Mouse (Mus musculus) cortical plate, adult 2 months (tissue): ENCODE measurements around the gene Eif2d. TPM values are rescaled to one million over a fixed set of nuclear protein-coding genes. Genes with fewer than 3 reads are reported as not detected.

ENCODE experiments used
- H3K27ac ChIP-seq: fragments of 200-500 bp; 2 replicates; pipeline ENCODE4 v1.5.1; 2012; ENCODE audit warnings: low read length, control low read depth, inconsistent platforms; ENCODE audit not compliant: insufficient read depth
- H3K4me1 ChIP-seq: fragments of 200-500 bp; 2 replicates; pipeline ENCODE4 v1.6.1; 2011; ENCODE audit warnings: low read length; ENCODE audit not compliant: control insufficient read depth, insufficient read depth
- H3K4me3 ChIP-seq: fragments of 200-500 bp; 2 replicates; pipeline ENCODE4 v1.5.1; 2011; ENCODE audit warnings: mild to moderate bottlenecking, low read length, control low read depth; ENCODE audit not compliant: insufficient read depth
- CTCF ChIP-seq: fragments of 200-500 bp; IDR thresholded peaks from 2 replicates; pipeline ENCODE4 v1.5.1; 2011; ENCODE audit warnings: mild to moderate bottlenecking, control low read depth, low read length; ENCODE audit not compliant: insufficient read depth; ENCODE audit errors: extremely low read depth
- POLR2A ChIP-seq: fragments of 200-500 bp; IDR thresholded peaks from 2 replicates; pipeline ENCODE4 v1.6.1; 2011; ENCODE audit warnings: mild to moderate bottlenecking, low read length, control low read depth; ENCODE audit not compliant: insufficient read depth; ENCODE audit errors: extremely low read depth
- polyA plus RNA-seq: library from polyadenylated mRNA; depleted of rRNA; stranded (reverse); fragments of >200 nt; gene quantifications from 2 replicates; pipeline ENCODE4 v1.2.3, GENCODE M21; 2012

Gene Eif2d
- polyA plus RNA-seq, 1 experiment = 57.8 TPM

- Histone ChIP-seq H3K4me1 (no peaks in the 10 kb centered on the region), H3K27ac (no peak overlapping the region), H3K4me3 (no peak overlapping the region)
- no peak for TF ChIP-seq CTCF
- TF ChIP-seq POLR2A = no peak
Measured at GRCm38 (mm10) chr1:131208800-131209199, 55.8 kb downstream of the Eif2d start.

DNA sequence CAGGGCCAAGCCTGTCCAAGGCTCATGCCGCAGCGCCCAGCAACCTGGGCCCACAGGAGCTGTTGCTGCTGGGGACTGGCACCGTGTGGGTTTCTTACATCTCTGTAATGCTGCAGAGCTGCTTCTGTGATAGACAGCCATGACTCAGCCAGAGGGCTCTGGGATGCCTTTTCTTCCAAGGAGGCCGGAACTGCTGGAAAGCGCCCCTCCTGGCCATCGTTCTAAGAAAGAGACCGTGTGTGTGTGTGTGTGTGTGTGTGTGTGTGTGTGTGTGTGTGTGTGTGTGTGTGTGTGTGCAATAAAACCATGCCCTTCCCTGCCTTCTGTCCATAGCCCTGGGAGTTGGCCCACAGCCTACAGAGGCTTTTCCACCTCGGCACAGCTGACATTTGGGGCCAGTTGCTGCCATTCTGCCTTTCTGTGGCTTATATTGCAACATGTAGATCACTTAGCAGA is 57.0 kb downstream of the Eif2d start:
- Histone ChIP-seq H3K27ac (no peak overlapping the region), H3K4me3 (no peak overlapping the region), H3K4me1 (no peaks in the 10 kb centered on the region)
- TF ChIP-seq POLR2A (no peak), CTCF (no peak)

- TF ChIP-seq POLR2A = no peak
- TF ChIP-seq CTCF = no peak
- Histone ChIP-seq H3K27ac (no peak overlapping the region), H3K4me3 (no peak overlapping the region), H3K4me1 (no peaks in the 10 kb centered on the region)
Measured at GRCm38 (mm10) chr1:131211655-131212054, 58.7 kb downstream of the Eif2d start.

DNA sequence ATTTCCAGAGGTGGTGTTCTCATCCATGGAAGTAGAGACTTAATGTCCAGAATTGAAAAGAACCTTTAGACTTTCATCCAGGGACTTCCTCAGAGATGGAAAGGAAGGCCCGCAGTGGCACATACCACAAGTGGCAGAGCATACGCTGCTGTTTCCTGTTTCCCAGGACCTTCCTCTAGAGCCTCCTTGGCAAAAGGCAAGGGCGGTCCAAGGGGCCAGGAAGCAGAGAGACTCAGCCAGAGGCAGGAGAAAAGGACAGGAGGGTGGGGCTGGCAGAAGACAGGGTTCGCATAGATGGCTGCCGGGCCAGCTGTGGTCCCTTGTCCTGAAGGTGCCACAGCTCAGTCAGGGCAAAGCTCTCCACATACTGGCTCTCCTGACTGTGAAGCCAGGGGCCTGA is 60.0 kb downstream of the Eif2d start:
- no peak for TF ChIP-seq POLR2A
- TF ChIP-seq CTCF = no peak
- Histone ChIP-seq H3K4me1 (no peaks in the 10 kb centered on the region), H3K27ac (no peak overlapping the region), H3K4me3 (no peak overlapping the region)

GRCm38 (mm10) chr1:131213361-131213760 is 60.4 kb downstream of the Eif2d start:
- no peaks in the 10 kb centered on the region for H3K4me1 ChIP-seq
- TF ChIP-seq POLR2A (no peak), CTCF (no peak)
- no peak overlapping the region for H3K4me3 ChIP-seq
- no peak overlapping the region for H3K27ac ChIP-seq

DNA sequence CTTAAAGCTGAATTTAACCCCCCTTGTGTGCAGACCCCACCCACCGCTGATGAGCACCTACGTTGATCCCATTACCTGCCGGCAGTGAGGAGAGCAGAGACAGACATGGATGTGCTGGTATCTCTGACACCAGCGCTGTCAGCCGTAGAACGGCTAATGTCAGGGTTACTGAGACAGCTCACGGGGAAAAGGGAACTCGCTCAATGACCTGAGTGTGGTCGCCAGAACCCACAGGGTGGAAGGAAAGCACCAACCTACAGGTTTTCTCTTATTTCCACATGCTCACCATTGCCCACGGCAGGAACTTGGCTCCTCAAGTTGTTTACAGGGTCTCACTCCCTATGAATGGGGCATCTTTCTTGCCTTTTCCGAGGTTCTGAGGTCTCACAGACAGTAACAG is 66.0 kb downstream of the Eif2d start:
- Histone ChIP-seq H3K27ac (no peak overlapping the region), H3K4me3 (no peak overlapping the region), H3K4me1 (peaks cover 3% of the 10 kb centered on the region; the same call in 1 of the 2 replicates)
- no peak for TF ChIP-seq CTCF

DNA sequence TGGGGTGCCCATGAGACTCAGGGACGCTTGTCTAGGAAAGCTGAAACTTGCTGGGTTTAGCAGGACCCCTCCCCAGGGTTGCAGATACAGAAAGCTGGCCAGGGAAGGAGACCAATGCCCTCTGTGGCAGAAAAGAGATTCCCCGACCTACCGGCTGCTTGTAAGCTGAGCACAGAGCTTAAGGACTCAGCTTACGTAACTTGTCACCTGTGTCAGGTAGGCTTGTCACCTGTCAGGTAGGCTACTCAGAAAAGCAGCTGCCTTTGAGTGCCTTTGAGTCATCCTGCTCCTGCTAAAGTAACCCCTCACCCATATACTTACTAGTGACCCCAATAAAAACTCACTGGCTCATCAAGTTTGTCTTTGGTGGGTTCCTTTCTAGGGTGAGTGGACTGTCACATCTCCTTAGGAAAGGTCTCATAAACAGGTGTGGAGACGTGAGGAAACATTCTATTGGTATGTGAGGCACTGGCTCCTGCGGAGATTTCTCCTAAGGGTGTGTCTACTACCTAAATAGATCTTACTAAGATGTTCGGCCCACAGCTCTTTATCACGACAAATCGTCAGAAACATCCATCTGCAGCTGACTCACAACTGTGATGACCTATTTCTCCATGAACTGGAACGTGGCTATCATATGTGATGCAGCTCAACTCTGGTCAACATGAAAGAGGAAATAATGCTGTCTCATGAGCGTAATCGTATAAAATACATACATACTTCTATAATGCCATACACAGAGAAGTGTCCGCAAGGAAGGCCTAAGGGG is 69.0 kb downstream of the Eif2d start:
- Histone ChIP-seq H3K4me3 (no peak overlapping the region), H3K4me1 (peaks cover 3% of the 10 kb centered on the region; the same call in 1 of the 2 replicates), H3K27ac (no peak overlapping the region)
- TF ChIP-seq CTCF = no peak
- TF ChIP-seq POLR2A = no peak

GRCm38 (mm10) chr1:131223345-131223744 is 70.4 kb downstream of the Eif2d start:
- no peak for TF ChIP-seq CTCF
- H3K27ac ChIP-seq = no peak overlapping the region
- H3K4me1 ChIP-seq = peaks cover 3% of the 10 kb centered on the region
- no peak overlapping the region for H3K4me3 ChIP-seq

- TF ChIP-seq POLR2A = no peak
- no peak for TF ChIP-seq CTCF
- H3K4me1 ChIP-seq = peaks cover 3% of the 10 kb centered on the region
- H3K4me3 ChIP-seq = no peak overlapping the region
- H3K27ac ChIP-seq = no peak overlapping the region
Measured at GRCm38 (mm10) chr1:131224848-131225471, 72.0 kb downstream of the Eif2d start.

DNA sequence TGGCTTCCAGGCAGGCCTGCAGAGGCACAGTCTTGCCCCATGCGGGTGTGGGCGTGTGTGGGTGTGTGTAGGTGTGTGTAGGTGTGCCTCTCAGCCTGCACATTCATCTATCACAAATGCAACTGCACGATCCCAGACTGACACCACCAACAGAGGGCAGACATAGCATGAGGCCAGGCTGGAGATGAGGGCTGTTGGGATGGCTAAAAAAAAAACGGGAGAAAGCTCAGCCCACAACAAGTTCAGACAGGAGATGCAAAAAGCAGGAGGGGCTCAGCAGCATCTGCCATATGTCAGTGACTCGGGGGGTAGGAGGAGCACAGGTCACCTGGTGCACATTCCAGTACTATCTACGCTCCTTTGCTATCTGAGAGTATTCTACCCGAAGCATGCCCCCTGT is 75.2 kb downstream of the Eif2d start:
- Histone ChIP-seq H3K4me1 (no peaks in the 10 kb centered on the region; the same call in 1 of the 2 replicates), H3K4me3 (no peak overlapping the region), H3K27ac (no peak overlapping the region)
- TF ChIP-seq POLR2A (no peak), CTCF (0 out of 2 replicates have a peak, but pooled peaks have one; percentile 11)
